Mouse (Mus musculus) stomach, embryonic 15.5 days (tissue): ENCODE measurements around the gene Tex22. TPM values are rescaled to one million over a fixed set of nuclear protein-coding genes. Genes with fewer than 3 reads are reported as not detected.

Source experiments
- ATAC-seq: fragments of 200-750 bp; cut with Nextera tagmentation; 2 replicates; pipeline ENCODE4 v1.8.0; 2017; ENCODE audit warnings: low read depth, moderate number of reproducible peaks, moderate TSS enrichment; ENCODE audit not compliant: insufficient read depth, low FRiP score
- H3K27ac ChIP-seq: fragments of 300-500 bp; sonication (generic); 2 replicates; pipeline ENCODE4 v1.5.1; 2015; ENCODE audit warnings: mild to moderate bottlenecking, inconsistent platforms
- H3K27me3 ChIP-seq: fragments of 300-500 bp; sonication (generic); replicated peaks from 2 replicates; pipeline ENCODE4 v1.6.1; 2015; ENCODE audit warnings: inconsistent platforms
- H3K36me3 ChIP-seq: fragments of 300-500 bp; sonication (generic); 2 replicates; pipeline ENCODE4 v1.6.1; 2015; ENCODE audit warnings: inconsistent platforms
- H3K4me1 ChIP-seq: fragments of 300-500 bp; sonication (generic); 2 replicates; pipeline ENCODE4 v1.6.1; 2015; ENCODE audit warnings: inconsistent platforms
- H3K4me2 ChIP-seq: fragments of 300-500 bp; sonication (generic); 2 replicates; pipeline ENCODE4 v1.6.1; 2015; ENCODE audit warnings: mild to moderate bottlenecking, inconsistent platforms
- H3K4me3 ChIP-seq: fragments of 300-500 bp; sonication (generic); replicated peaks from 2 replicates; pipeline ENCODE4 v1.5.1; 2015; ENCODE audit warnings: inconsistent platforms
- H3K9ac ChIP-seq: fragments of 300-500 bp; sonication (generic); 2 replicates; pipeline ENCODE4 v1.6.1; 2015; ENCODE audit warnings: inconsistent platforms
- H3K9me3 ChIP-seq: fragments of 300-500 bp; sonication (generic); 2 replicates; pipeline ENCODE4 v1.6.1; 2016; ENCODE audit warnings: inconsistent platforms
- WGBS: fragments of 180-500 bp; shearing (Covaris S2); methylation state at CpG from one replicate; pipeline ENCODE4 v1.1.7; 2015; 5-methylcytosine and 5-hydroxymethylcytosine counted together
- polyA plus RNA-seq: library from polyadenylated mRNA; unstranded; fragments of >200 nt; fragmentation: Nextera tagmentation; extraction: Ambion mirVana; gene quantifications from 2 replicates; pipeline ENCODE4 v1.2.1, GENCODE M21; 2015

The Tex22 gene
- polyA plus RNA-seq, 1 experiment from 2014 or later = not detected

DNA sequence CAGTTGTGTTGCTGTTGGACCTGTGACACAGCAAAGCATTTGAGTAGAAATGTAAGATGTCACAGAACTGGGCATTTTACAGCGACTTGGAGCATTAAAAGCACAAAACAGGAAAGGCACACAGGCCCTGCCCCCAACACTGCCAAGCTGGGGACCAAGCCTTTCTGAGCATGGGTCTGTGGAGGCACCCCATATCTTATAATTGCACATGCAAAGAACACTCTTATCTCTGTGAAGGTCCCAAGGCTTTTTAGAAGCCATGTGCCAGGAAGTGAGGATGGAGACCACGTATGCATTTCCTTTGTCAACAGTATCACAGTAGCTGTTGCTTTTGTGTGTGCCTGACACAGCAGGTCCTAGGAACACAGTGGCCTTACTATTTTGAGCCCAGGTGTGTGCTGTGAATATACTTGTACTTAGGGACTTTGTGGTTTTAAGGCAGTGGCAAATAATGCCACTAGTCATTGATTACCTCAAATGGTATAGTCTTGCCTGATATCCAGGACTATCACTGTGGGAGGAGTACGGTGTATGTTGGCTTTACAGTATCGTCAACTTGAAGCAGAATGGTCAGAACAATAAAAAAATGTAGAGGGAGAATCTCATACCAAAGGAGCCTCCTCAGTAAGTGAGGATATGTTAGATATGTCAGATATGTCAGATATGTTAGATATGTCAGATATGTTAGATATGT, 33.3 kb downstream of the Tex22 start:
- Histone ChIP-seq H3K4me2 (no peak overlapping the region), H3K9me3 (no peaks in the 10 kb centered on the region), H3K4me3 (no peak overlapping the region), H3K9ac (no peak overlapping the region), H3K27me3 (no peaks in the 10 kb centered on the region), H3K27ac (no peak overlapping the region), H3K36me3 (0 out of 2 replicates have a peak, but pooled peaks cover 5% of the 10 kb centered on the region), H3K4me1 (peaks cover 19% of the 10 kb centered on the region)
- peak; percentile 78 for ATAC-seq
- 65% methylated on average over 4 of the region's 4 CpGs for WGBS

DNA sequence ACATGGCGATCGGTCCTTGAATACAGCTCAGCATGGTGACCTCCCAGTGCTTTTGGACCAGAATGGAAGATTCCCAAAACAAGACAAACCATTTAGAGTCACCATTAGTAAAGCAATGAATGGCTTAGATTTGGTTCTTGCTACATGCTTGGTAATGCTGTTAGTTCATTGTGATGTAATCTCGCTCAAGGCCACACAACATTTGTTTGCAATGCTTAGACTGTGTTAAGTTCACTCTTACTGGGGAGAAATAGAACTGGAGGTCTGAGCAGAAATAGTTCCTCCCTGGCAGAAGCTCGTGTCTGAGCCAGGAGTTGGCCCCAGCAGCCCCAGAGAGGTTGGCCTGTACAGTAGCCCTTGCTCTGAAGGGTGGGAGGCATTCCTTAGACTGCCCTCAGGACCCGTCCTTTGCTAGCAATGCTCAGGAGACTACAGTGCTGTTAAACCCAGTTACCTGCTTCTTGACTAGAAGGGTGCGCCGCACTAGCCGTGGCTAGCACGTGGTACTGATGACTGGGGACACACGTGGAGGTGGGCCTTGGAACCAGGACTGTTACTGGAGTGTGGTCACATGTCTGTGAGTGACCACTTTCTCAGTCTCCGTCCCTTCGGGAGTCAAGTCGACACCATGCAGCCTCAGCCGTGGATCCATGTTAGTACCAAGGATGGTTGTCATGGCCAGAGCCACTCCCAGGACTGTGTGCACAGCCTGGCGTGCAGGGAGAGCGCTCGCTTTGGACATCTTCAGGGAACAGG, 34.4 kb downstream of the Tex22 start:
- H3K27me3 ChIP-seq = no peaks in the 10 kb centered on the region
- no peak overlapping the region for H3K27ac ChIP-seq
- ATAC-seq = no peak
- no peaks in the 10 kb centered on the region for H3K9me3 ChIP-seq
- no peak overlapping the region for H3K4me2 ChIP-seq
- 86% methylated on average over 17 of the region's 17 CpGs for WGBS
- H3K9ac ChIP-seq = no peak overlapping the region
- 0 out of 2 replicates have a peak, but pooled peaks cover 5% of the 10 kb centered on the region for H3K36me3 ChIP-seq
- peaks cover 11% of the 10 kb centered on the region; the same call in 1 of the 2 replicates for H3K4me1 ChIP-seq
- no peak overlapping the region for H3K4me3 ChIP-seq

DNA sequence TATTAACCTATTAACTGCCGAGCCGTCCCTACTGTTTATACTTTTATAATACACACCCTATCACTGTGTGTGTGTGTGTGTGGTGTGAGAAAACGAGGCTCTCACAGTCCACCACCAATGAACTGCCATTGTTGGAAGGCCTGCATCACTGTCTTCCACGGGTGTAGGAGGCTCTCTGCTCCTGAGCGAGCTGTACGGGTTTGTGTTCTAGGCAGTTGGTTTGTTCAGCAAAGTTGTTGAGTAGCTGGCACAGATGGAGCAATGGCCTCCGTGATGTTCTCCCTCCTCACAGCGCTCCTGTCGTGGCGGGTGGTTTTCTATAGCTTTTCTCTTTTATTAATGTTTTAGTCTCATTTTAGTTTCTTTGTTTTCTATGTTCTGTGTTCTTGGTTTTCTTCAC, 35.5 kb downstream of the Tex22 start:
- Histone ChIP-seq H3K4me1 (peaks cover 5% of the 10 kb centered on the region; the same call in 1 of the 2 replicates), H3K4me2 (no peak overlapping the region), H3K36me3 (0 out of 2 replicates have a peak, but pooled peaks cover 5% of the 10 kb centered on the region), H3K27ac (no peak overlapping the region), H3K27me3 (no peaks in the 10 kb centered on the region), H3K9ac (no peak overlapping the region), H3K9me3 (no peaks in the 10 kb centered on the region), H3K4me3 (no peak overlapping the region)
- 84% methylated on average over 10 of the region's 10 CpGs for WGBS
- ATAC-seq = no peak

DNA sequence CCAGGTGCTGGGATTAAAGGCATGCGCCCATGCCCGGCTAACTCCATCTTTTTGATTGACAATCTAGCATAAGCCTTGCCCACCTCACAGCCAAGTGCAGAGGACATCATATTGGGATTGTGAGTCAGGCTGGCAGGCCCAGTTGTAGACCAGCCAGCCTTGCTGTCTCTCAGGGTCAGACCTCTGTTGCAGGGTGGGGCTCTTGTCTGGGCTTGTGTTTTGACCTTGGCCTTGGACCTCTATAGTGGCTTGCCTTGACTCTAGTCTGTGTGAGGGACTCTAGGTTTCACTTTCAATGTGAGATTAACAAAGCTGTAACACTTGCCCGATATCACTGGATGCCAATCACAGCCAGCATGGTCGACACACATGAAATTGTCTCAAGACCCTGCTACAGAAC, 39.8 kb downstream of the Tex22 start:
- ATAC-seq = no peak
- Histone ChIP-seq H3K9me3 (no peaks in the 10 kb centered on the region), H3K4me1 (no peaks in the 10 kb centered on the region), H3K27me3 (no peaks in the 10 kb centered on the region), H3K4me2 (no peak overlapping the region), H3K4me3 (no peak overlapping the region), H3K36me3 (peaks cover 19% of the 10 kb centered on the region), H3K9ac (no peak overlapping the region), H3K27ac (no peak overlapping the region)
- WGBS = 79% methylated on average over 4 of the region's 4 CpGs

DNA sequence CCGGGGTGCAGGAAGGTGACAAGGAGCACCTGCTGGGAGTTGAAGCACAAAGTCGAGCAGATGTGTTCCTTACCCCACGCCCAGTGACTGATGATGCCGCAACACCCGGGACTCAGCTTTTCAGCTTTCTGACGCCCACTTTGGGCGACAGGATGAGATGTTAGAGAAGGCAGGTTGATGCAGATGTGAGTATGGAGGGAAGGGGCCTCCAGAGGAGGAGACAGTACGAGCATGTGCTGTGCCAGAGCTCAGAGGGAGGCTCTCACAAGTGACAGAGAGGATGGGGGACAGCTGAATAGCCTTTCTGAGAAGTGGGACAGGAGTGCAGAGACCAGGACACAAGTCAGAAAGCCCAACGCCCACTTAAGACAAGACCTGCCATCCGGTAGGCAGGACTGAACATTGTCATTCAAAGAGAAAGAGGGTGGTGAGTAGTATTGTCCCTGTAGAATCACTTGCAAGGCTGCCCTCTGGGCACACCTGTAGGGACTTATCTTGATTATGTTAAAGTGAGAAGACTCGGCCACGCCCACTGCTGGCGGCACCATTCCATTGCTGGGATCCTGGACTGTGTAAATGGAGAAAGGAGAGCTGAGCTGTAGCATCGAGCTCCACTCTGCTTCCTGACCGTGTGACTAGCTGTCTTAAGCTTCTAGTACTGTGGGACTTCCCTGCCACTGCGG, 40.7 kb downstream of the Tex22 start:
- H3K4me2 ChIP-seq = no peak overlapping the region
- 70% methylated on average over 16 of the region's 16 CpGs for WGBS
- no peaks in the 10 kb centered on the region for H3K27me3 ChIP-seq
- H3K9me3 ChIP-seq = no peaks in the 10 kb centered on the region
- no peak for ATAC-seq
- H3K9ac ChIP-seq = no peak overlapping the region
- no peak overlapping the region for H3K4me3 ChIP-seq
- peaks cover 20% of the 10 kb centered on the region for H3K36me3 ChIP-seq
- H3K4me1 ChIP-seq = no peaks in the 10 kb centered on the region
- H3K27ac ChIP-seq = no peak overlapping the region

DNA sequence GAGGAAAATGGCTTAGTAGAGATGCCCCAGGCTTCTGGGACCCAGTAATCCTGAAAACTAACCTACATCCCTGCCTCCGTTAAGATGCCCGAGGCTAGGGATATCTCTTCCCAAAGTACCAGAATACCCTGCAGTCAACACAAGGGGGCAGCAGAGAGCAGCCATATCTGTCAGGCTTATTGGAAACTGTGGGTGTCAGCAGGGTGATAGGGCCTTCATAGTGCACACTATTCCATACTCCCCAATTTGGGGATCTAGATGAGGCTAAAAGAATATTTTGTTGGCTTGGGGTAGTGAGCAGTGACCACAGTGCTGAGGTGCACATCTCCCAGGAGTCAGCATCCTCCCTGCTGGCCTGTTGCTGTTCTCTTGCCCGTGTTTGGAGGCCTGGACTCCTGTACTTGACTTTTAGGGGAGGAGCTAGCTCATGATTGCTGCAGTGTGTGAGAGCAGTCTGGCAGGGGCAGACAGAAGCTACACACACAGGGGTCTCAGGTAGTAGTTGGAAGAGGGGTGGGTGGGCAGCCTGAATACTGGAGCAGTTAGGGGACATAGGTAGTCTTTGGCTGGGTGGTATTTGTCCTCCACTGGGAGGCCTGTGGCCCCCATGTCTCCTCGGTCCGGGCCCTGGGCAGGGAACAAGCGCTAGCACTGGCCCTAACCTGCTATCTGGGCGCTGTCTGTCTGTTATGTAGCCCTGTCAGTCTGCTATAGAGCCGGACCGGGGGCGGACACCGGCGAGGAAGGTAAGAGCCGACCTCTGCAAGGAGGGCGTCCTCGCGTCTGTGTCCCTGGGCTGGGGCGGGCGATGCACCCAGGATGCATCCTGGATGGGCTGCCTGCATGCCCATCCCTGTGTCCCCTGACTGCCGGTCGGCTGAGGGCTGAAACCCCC, 45.5 kb downstream of the Tex22 start:
- Histone ChIP-seq H3K4me2 (no peak overlapping the region), H3K9ac (no peak overlapping the region), H3K4me1 (no peaks in the 10 kb centered on the region), H3K27ac (no peak overlapping the region), H3K36me3 (peaks cover 48% of the 10 kb centered on the region), H3K9me3 (no peaks in the 10 kb centered on the region), H3K4me3 (no peak overlapping the region), H3K27me3 (no peaks in the 10 kb centered on the region)
- ATAC-seq = peak; percentile 37; the same call in 1 of the 2 replicates
- WGBS = 84% methylated on average over 20 of the region's 20 CpGs

DNA sequence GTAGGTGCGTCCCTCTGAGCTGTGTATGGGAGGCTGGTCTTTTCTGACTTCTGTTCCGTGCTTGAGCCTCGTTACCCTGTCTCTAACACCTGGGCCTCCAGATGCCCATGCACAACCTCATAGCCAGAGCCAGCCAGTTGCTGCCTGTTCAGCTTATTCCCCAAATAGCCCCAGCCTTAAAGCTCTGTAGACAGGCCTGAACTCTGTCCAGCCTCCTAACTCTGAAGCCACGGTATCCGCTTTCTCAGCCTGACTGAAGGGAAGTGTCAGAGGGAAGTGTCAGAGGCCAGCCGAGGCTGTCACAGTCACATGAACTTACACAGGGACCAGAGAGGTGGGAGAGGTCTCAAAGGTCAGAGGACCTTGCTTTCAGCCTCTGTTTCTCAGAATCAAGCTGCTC, 50.4 kb downstream of the Tex22 start:
- Histone ChIP-seq H3K27me3 (no peaks in the 10 kb centered on the region), H3K4me3 (no peak overlapping the region), H3K9ac (no peak overlapping the region), H3K9me3 (no peaks in the 10 kb centered on the region), H3K4me2 (no peak overlapping the region), H3K4me1 (no peaks in the 10 kb centered on the region), H3K27ac (no peak overlapping the region), H3K36me3 (peaks cover 73% of the 10 kb centered on the region)
- no peak for ATAC-seq
- 78% methylated on average over 6 of the region's 6 CpGs for WGBS

DNA sequence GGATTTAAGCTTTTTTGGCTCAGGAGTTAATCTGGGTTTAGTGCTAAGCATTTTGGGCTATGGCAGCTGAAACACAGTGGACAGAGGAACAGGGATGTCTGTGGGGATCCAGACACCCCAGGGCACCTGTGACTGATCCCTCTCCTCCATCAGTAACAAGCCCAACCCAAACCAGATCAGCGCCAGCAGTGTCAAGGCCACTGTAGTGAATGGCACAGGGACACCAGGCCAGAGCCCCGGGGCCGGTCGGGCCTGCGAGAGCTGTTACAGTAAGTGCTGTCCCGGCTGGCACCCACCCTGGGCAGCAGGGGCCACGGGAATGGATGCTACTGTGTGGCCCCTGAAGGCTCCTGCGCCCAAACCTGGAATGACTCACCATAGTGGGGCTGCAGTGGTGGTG, 56.4 kb downstream of the Tex22 start:
- H3K4me1 ChIP-seq = 0 out of 2 replicates have a peak, but pooled peaks cover 17% of the 10 kb centered on the region
- WGBS = 94% methylated on average over 8 of the region's 8 CpGs
- peaks cover 93% of the 10 kb centered on the region for H3K36me3 ChIP-seq
- H3K9me3 ChIP-seq = no peaks in the 10 kb centered on the region
- no peak overlapping the region for H3K4me2 ChIP-seq
- ATAC-seq = no peak
- no peak overlapping the region for H3K9ac ChIP-seq
- no peak overlapping the region for H3K4me3 ChIP-seq
- H3K27ac ChIP-seq = no peak overlapping the region
- H3K27me3 ChIP-seq = no peaks in the 10 kb centered on the region

DNA sequence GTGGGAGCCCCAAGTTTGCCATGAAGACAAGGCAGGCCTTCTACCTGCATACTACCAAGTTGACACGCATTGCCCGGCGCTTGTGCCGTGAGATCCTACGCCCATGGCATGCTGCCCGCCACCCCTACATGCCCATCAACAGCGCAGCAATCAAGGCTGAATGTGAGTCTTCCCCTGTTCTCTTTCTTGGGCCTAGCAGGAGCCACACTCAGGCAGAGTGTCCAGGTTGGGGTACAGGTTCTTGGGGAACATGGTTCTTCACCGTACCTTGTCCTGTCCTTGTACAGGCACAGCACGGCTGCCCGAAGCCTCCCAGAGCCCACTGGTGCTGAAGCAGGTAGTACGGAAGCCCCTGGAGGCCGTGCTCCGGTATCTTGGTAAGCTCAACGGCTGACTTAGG, 57.3 kb downstream of the Tex22 start:
- H3K4me3 ChIP-seq = no peak overlapping the region
- 0 out of 2 replicates have a peak, but pooled peaks cover 17% of the 10 kb centered on the region for H3K4me1 ChIP-seq
- H3K36me3 ChIP-seq = peaks cover 93% of the 10 kb centered on the region
- H3K4me2 ChIP-seq = no peak overlapping the region
- H3K27ac ChIP-seq = no peak overlapping the region
- no peak for ATAC-seq
- H3K9ac ChIP-seq = no peak overlapping the region
- no peaks in the 10 kb centered on the region for H3K9me3 ChIP-seq
- no peaks in the 10 kb centered on the region for H3K27me3 ChIP-seq
- WGBS = 96% methylated on average over 14 of the region's 14 CpGs

DNA sequence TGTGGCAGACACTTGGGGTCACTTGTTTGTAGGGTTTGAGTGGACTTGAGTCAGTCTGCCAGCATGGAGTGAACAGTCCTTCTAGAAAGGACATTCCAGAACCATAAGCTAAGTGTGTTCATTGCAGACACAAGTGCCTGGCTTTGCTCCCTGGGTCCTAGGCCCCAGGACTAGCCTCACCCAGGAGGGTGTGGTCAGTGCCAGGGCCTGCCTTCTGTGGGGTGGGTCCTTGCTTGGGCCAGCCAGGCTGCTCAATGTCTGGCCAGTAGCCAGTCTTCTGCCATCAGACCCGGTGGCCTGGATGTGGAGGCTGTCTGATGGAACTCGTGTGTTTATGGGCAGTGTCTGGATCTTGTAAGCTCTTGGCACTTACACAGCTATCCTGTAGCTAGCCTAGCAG, 58.3 kb downstream of the Tex22 start:
- Histone ChIP-seq H3K4me1 (0 out of 2 replicates have a peak, but pooled peaks cover 17% of the 10 kb centered on the region), H3K9me3 (no peaks in the 10 kb centered on the region), H3K36me3 (peaks cover 91% of the 10 kb centered on the region), H3K27ac (no peak overlapping the region), H3K4me2 (no peak overlapping the region), H3K9ac (no peak overlapping the region), H3K27me3 (no peaks in the 10 kb centered on the region), H3K4me3 (no peak overlapping the region)
- 42% methylated on average over 2 of the region's 2 CpGs for WGBS
- peak; percentile 59 for ATAC-seq

DNA sequence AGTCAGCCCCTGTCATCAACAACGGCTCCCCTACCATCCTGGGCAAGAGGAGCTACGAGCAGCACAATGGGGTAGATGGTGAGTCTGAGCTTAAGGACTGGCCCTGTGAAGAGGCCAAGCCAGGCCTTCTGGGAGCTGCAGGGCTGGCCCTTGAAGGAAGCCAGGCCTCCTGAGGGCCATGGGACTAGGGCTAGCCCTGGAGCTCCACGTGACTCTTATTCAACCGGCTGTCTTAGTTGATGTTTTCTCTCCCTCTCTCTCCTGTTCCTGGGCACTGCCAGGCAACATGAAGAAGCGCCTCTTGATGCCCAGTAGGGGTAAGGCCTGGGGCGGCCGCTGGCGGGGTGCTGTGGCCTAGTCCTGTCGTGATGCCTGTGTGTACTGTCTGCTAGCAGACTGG, 59.0 kb downstream of the Tex22 start:
- H3K4me1 ChIP-seq = 0 out of 2 replicates have a peak, but pooled peaks cover 17% of the 10 kb centered on the region
- H3K36me3 ChIP-seq = peaks cover 91% of the 10 kb centered on the region
- H3K4me2 ChIP-seq = no peak overlapping the region
- H3K4me3 ChIP-seq = no peak overlapping the region
- no peak overlapping the region for H3K27ac ChIP-seq
- no peak overlapping the region for H3K9ac ChIP-seq
- no peaks in the 10 kb centered on the region for H3K9me3 ChIP-seq
- no peak for ATAC-seq
- 86% methylated on average over 9 of the region's 9 CpGs for WGBS
- no peaks in the 10 kb centered on the region for H3K27me3 ChIP-seq
